Mouse (Mus musculus) midbrain, embryonic 14.5 days (tissue): ENCODE data around the gene Daxx. TPM values are rescaled to one million over a fixed set of nuclear protein-coding genes. Genes with fewer than 3 reads are reported as not detected.

Experiments used
- ATAC-seq: fragments of 200-750 bp; cut with Nextera tagmentation; 2 replicates; pipeline ENCODE4 v1.8.0; 2017; ENCODE audit warnings: moderate number of reproducible peaks, moderate library complexity; ENCODE audit not compliant: low FRiP score, low TSS enrichment
- DNase-seq: peaks from one replicate; pipeline ENCODE4 v3.0.0-alpha.2; 2015
- H3K27ac ChIP-seq: fragments of 300-500 bp; sonication (generic); replicated peaks from 2 replicates; pipeline ENCODE4 v1.5.1; 2014; ENCODE audit warnings: mild to moderate bottlenecking, low read depth, low read length, moderate library complexity
- H3K27me3 ChIP-seq: fragments of 300-500 bp; sonication (generic); 2 replicates; pipeline ENCODE4 v1.6.1; 2014; ENCODE audit warnings: low read length, control low read depth, mixed read lengths; ENCODE audit not compliant: control insufficient read depth, insufficient read depth
- H3K36me3 ChIP-seq: fragments of 300-500 bp; sonication (generic); 2 replicates; pipeline ENCODE4 v1.6.1; 2014; ENCODE audit warnings: low read length, control low read depth; ENCODE audit not compliant: control insufficient read depth, insufficient read depth
- H3K4me1 ChIP-seq: fragments of 300-500 bp; sonication (generic); 2 replicates; pipeline ENCODE4 v1.6.1; 2014; ENCODE audit warnings: mild to moderate bottlenecking, antibody characterized with exemption, low read length, control low read depth; ENCODE audit not compliant: control insufficient read depth, insufficient read depth
- H3K4me2 ChIP-seq: fragments of 300-500 bp; sonication (generic); 2 replicates; pipeline ENCODE4 v1.6.1; 2014; ENCODE audit warnings: mild to moderate bottlenecking, low read length, moderate library complexity
- H3K4me3 ChIP-seq: fragments of 300-500 bp; sonication (generic); replicated peaks from 2 replicates; pipeline ENCODE4 v1.5.1; 2014; ENCODE audit warnings: low read depth, low read length
- H3K9ac ChIP-seq: fragments of 300-500 bp; sonication (generic); replicated peaks from 2 replicates; pipeline ENCODE4 v1.6.1; 2014; ENCODE audit warnings: mild to moderate bottlenecking, low read length, moderate library complexity
- H3K9me3 ChIP-seq: fragments of 300-500 bp; sonication (generic); 2 replicates; pipeline ENCODE4 v1.6.1; 2016; ENCODE audit warnings: low read length, control low read depth, mixed read lengths; ENCODE audit not compliant: control insufficient read depth
- WGBS: fragments of 180-500 bp; shearing (Covaris S2); extraction: QIAGEN DNeasy Blood & Tissue Kit; methylation state at CpG from one replicate; pipeline ENCODE4 v1.1.7; 2014; 5-methylcytosine and 5-hydroxymethylcytosine counted together
- microRNA-seq: library from miRNA; unstranded; fragments of <30 nt; microRNA quantifications from one replicate; pipeline ENCODE4, GENCODE M21; 2016
- polyA plus RNA-seq: library from polyadenylated mRNA; unstranded; fragments of >200 nt; fragmentation: Nextera tagmentation; extraction: Ambion mirVana; gene quantifications from 2 replicates; pipeline ENCODE4 v1.2.1, GENCODE M21; 2014

The Daxx gene
- polyA plus RNA-seq, 1 experiment from 2014 or later = 44.6 TPM

DNA sequence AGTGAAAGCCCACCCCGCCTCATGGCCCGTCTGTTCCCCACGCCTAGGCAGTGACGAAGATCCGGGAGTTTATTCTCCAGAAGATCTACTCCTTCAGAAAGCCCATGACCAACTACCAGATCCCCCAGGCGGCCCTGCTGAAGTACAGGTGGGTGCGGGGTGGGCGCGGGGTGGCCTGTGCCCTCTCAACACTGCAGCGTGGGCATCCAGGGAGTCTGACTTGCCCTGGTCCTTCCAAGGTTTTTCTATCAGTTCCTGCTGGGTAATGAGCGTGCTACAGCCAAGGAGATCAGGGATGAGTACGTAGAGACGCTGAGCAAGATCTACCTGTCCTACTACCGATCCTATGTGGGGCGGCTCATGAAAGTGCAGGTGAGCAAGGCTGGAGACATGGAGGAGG, 50.7 kb downstream of the Daxx start:
- H3K9me3 ChIP-seq = no peaks in the 10 kb centered on the region
- H3K4me3 ChIP-seq = no peak overlapping the region
- peaks cover 60% of the 10 kb centered on the region for H3K36me3 ChIP-seq
- no peak for ATAC-seq
- WGBS = 95% methylated on average over 15 of the region's 15 CpGs
- H3K9ac ChIP-seq = no peak overlapping the region
- H3K4me1 ChIP-seq = peaks cover 5% of the 10 kb centered on the region
- no peaks in the 10 kb centered on the region for H3K27me3 ChIP-seq
- H3K4me2 ChIP-seq = no peak overlapping the region
- no peak for DNase-seq
- no peak overlapping the region for H3K27ac ChIP-seq

DNA sequence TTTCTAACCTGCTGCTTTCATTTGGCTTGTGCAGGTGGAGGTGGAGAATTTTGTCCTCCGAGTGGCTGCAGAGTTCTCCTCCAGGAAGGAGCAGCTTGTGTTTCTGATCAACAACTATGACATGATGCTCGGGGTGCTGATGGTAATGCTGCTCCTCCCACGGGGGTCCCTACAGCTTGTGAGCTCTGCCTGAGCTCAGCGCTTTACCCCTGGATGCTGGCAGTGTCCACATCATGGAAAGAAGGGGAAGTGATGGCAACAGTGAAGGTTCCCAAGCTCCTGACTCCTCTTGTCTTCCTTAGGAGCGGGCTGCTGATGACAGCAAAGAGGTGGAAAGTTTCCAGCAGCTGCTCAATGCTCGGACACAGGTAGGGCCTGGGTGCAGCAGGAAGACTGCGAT, 53.7 kb downstream of the Daxx start:
- Histone ChIP-seq H3K4me3 (no peak overlapping the region), H3K4me1 (no peaks in the 10 kb centered on the region), H3K36me3 (peaks cover 77% of the 10 kb centered on the region), H3K9me3 (no peaks in the 10 kb centered on the region), H3K27me3 (no peaks in the 10 kb centered on the region), H3K27ac (no peak overlapping the region), H3K9ac (no peak overlapping the region), H3K4me2 (no peak overlapping the region)
- DNase-seq = no peak
- no peak for ATAC-seq
- 92% methylated on average over 7 of the region's 7 CpGs for WGBS

Small RNA genes lying within 50 kb of the gene (microRNA-seq; reads per million reads assigned to microRNA genes)
- not detected for gene Gm27740

Other genes starting within 250 kb of the Daxx start
- gene Hnrnpm, start 222.6 kb upstream of the Daxx start, polyA plus RNA-seq = 177 and 214 TPM in 2 replicates
- gene March2, start 190.7 kb upstream of the Daxx start, polyA plus RNA-seq = 45.2 and 62.6 TPM in 2 replicates
- 417 and 541 TPM in 2 replicates for gene Rab11b, start 148.9 kb upstream of the Daxx start, polyA plus RNA-seq
- 8.0 and 18.4 TPM in 2 replicates for gene Angptl4, start 127.6 kb upstream of the Daxx start, polyA plus RNA-seq
- gene Kank3, start 98.9 kb upstream of the Daxx start, polyA plus RNA-seq = 39.5 and 45.8 TPM in 2 replicates
- gene Rps28, start 84.9 kb upstream of the Daxx start, polyA plus RNA-seq = 653 and 777 TPM in 2 replicates
- 497 and 604 TPM in 2 replicates for gene Ndufa7, start 84.8 kb upstream of the Daxx start, polyA plus RNA-seq
- 55.1 and 59.8 TPM in 2 replicates for gene Cd320, start 66.3 kb upstream of the Daxx start, polyA plus RNA-seq
- gene Gm7029, start 35.6 kb upstream of the Daxx start, polyA plus RNA-seq = not detected in 2 replicates
- gene Kifc1, start 18.8 kb upstream of the Daxx start, polyA plus RNA-seq = 2.2 and 2.5 TPM in 2 replicates
- gene Platr17, start 4.3 kb upstream of the Daxx start, polyA plus RNA-seq = 1.1 TPM in 1 of 2 replicates, not detected in the other
- gene Tapbp, start 6.5 kb downstream of the Daxx start, polyA plus RNA-seq = 18.3 and 20.6 TPM in 2 replicates
- 12.1 and 13.1 TPM in 2 replicates for gene Zbtb22, start 6.5 kb downstream of the Daxx start, polyA plus RNA-seq
- 47.2 and 50.3 TPM in 2 replicates for gene Rgl2, start 20.1 kb downstream of the Daxx start, polyA plus RNA-seq
- gene Pfdn6, start 30.9 kb downstream of the Daxx start, polyA plus RNA-seq = 167 and 188 TPM in 2 replicates
- 15.5 and 16.9 TPM in 2 replicates for gene Wdr46, start 31.2 kb downstream of the Daxx start, polyA plus RNA-seq
- 8.0 and 10.1 TPM in 2 replicates for gene B3galt4, start 42.1 kb downstream of the Daxx start, polyA plus RNA-seq
- gene Vps52, start 46.4 kb downstream of the Daxx start, polyA plus RNA-seq = 50.6 and 63.2 TPM in 2 replicates
- 872 and 980 TPM in 2 replicates for gene Rps18, start 46.6 kb downstream of the Daxx start, polyA plus RNA-seq
- gene H2-K1, start 90.9 kb downstream of the Daxx start, polyA plus RNA-seq = 10.5 and 15.5 TPM in 2 replicates
- 9.1 and 18.5 TPM in 2 replicates for gene Ring1, start 115.3 kb downstream of the Daxx start, polyA plus RNA-seq
- gene H2-Ke6, start 118.6 kb downstream of the Daxx start, polyA plus RNA-seq = 56.1 and 75.0 TPM in 2 replicates
- gene Slc39a7, start 122.3 kb downstream of the Daxx start, polyA plus RNA-seq = 95.7 and 97.0 TPM in 2 replicates
- gene Rxrb, start 122.4 kb downstream of the Daxx start, polyA plus RNA-seq = 33.3 and 33.4 TPM in 2 replicates
- 2.4 and 2.9 TPM in 2 replicates for gene Col11a2, start 130.0 kb downstream of the Daxx start, polyA plus RNA-seq
- gene H2-Oa, start 182.9 kb downstream of the Daxx start, polyA plus RNA-seq = not detected in 2 replicates
- gene H2-DMa, start 210.1 kb downstream of the Daxx start, polyA plus RNA-seq = 16.7 and 20.4 TPM in 2 replicates
- 160 and 171 TPM in 2 replicates for gene Brd2, start 213.2 kb downstream of the Daxx start, polyA plus RNA-seq
- 0.15 and 0.18 TPM in 2 replicates for gene H2-DMb2, start 233.9 kb downstream of the Daxx start, polyA plus RNA-seq
- 0.38 and 0.91 TPM in 2 replicates for gene H2-DMb1, start 243.7 kb downstream of the Daxx start, polyA plus RNA-seq